Comparison of ENCODE assay signal across 10 mouse cellular contexts in genomic region chr3:30736809-30737208, GRCm38 (mm10). TPM values are rescaled to one million over a fixed set of nuclear protein-coding genes. Genes with fewer than 3 reads are reported as not detected.
A peak's percentile ranks its signal among the peaks of the same experiment; 100 is the strongest.
DNase-seq lines count a peak whose midpoint lies in the region.
"Had no signal": no experiment of that assay in that cellular context is flagged by ENCODE, and none has a peak within 500 bp of the region (broad histone marks: within the 10 kb centered on the region; RNA-seq: fewer than 3 reads in every experiment).

No protein-coding gene starts in this region.

- intact Hi-C loops in gastrocnemius, postnatal 14 days (cut with DNase I; ENCODE audit: low total_unique reads), result no loop called here
- intact Hi-C loops in left cerebral cortex, postnatal 25 days (cut with DNase I), result loop anchor here (2.0 to 5.0 kb wide), 2 partner anchors 40 to 56 kb away; partner anchors contain the start of gene Sec62

- 0 out of 2 replicates have a peak, but pooled peaks cover 3% of the 10 kb centered on the region for H3K4me1 ChIP-seq in heart, embryonic 10.5 days
- H3K4me1 ChIP-seq: lung, embryonic 15.5 days had no signal

- no peaks in the 10 kb centered on the region for H3K27me3 ChIP-seq in heart, embryonic 10.5 days (ENCODE audit: insufficient read depth, poor library complexity, severe bottlenecking)
- H3K27me3 ChIP-seq: lung, embryonic 15.5 days had no signal

- H3K36me3 ChIP-seq in heart, embryonic 10.5 days, result no peaks in the 10 kb centered on the region
- H3K36me3 ChIP-seq: lung, embryonic 15.5 days had no signal

- no peak overlapping the region for H3K4me3 ChIP-seq in heart, embryonic 10.5 days
- H3K4me3 ChIP-seq: lung, embryonic 15.5 days had no signal

- H3K9me3 ChIP-seq in heart, embryonic 10.5 days, result no peaks in the 10 kb centered on the region
- H3K9me3 ChIP-seq: lung, embryonic 15.5 days had no signal

- no peak overlapping the region for H3K27ac ChIP-seq in heart, embryonic 10.5 days
- H3K27ac ChIP-seq: lung, embryonic 15.5 days had no signal

- DNase-seq in heart, embryonic 10.5 days (ENCODE audit: low spot score), result peak; percentile 56
- no peak for DNase-seq in heart, adult 8-10 months (ENCODE audit: low spot score)
- DNase-seq in gastrocnemius, postnatal 14 days, result peak; percentile 55
- DNase-seq in left cerebral cortex, postnatal 25 days (ENCODE audit: low spot score in 2 of 2), result peak; percentile 54 to 88
- peak; percentile 52 for DNase-seq in right cerebral cortex, postnatal 25 days
- no peak for DNase-seq in lung, postnatal 36 days
- no peak for DNase-seq in yolk sac, embryonic 10.5 days (ENCODE audit: low spot score)
- no peak for DNase-seq in cerebellum, adult 11 months

- 84% methylated on average over 9 of the region's 9 CpGs for WGBS in heart, embryonic 10.5 days

RNA-seq across cellular contexts. Expression of gene Samd7, which starts 9.3 kb away (rescaled TPM):
- polyA plus RNA-seq in heart, embryonic 10.5 days (2016; fragmentation: Nextera tagmentation; extraction: Ambion mirVana), result not detected in 2 replicates
- not detected for total RNA-seq in heart, adult 8-10 months (2022)
- total RNA-seq in gastrocnemius, postnatal 14 days (2021), result under 1 TPM in 1 of 2 experiments, not detected in 1; 0.06 TPM
- not detected for total RNA-seq in left cerebral cortex, postnatal 25 days (2021)
- polyA plus RNA-seq: heart, postnatal 0 days; lung, embryonic 15.5 days had no signal

RNA-seq across cellular contexts. Expression of gene Lrrc31, which starts 37.2 kb away (rescaled TPM):
- not detected in 2 replicates for polyA plus RNA-seq in heart, embryonic 10.5 days (2016; fragmentation: Nextera tagmentation; extraction: Ambion mirVana)
- under 1 TPM in 2 of 4 experiments, not detected in 2; 0.19 to 0.47 TPM for total RNA-seq in heart, adult 8-10 months (2022)
- total RNA-seq in gastrocnemius, postnatal 14 days (2021), result not detected
- not detected for total RNA-seq in left cerebral cortex, postnatal 25 days (2021)

RNA-seq across cellular contexts. Expression of gene Sec62, which starts 55.9 kb away (rescaled TPM):
- polyA plus RNA-seq in heart, embryonic 10.5 days (2016; fragmentation: Nextera tagmentation; extraction: Ambion mirVana), result 39.4 and 47.6 TPM in 2 replicates
- 10 to 100 TPM; 36.4 to 41.1 (median 38.2) TPM for total RNA-seq in heart, adult 8-10 months (2022)
- 10 to 100 TPM; 37.8 to 38.5 TPM for total RNA-seq in gastrocnemius, postnatal 14 days (2021)
- total RNA-seq in left cerebral cortex, postnatal 25 days (2021), result 100 to 1,000 TPM; 115 to 117 TPM

Comparison
In these comparisons a context has a peak if more than half of its experiments do, and no peak if none do; other contexts are left out.
1. DNase-seq: peak in heart, embryonic 10.5 days (single experiment), gastrocnemius, postnatal 14 days (single experiment), left cerebral cortex, postnatal 25 days (2 of 2) and right cerebral cortex, postnatal 25 days (single experiment); none in heart, adult 8-10 months (single experiment), lung, postnatal 36 days (single experiment), yolk sac, embryonic 10.5 days (single experiment) and cerebellum, adult 11 months (single experiment).